Mouse (Mus musculus) c-Kit-positive CD71-negative TER-119-negative erythroid progenitor cells, embryonic 14.5 days (primary cell): ENCODE measurements around the gene Bcl2l14.

Experiments used
- DNase-seq: peaks from one replicate; pipeline ENCODE4 v3.0.0-alpha.2; 2013; ENCODE audit warnings: low read depth

Bcl2l14 gene

GRCm38 (mm10) chr6:134442219-134442618, 46.1 kb downstream of the Bcl2l14 start:
- DNase-seq = no peak

GRCm38 (mm10) chr6:134443198-134443904, 47.2 kb downstream of the Bcl2l14 start:
- DNase-seq = no peak

- DNase-seq = no peak
Measured at GRCm38 (mm10) chr6:134443925-134444324, 47.8 kb downstream of the Bcl2l14 start.

- DNase-seq = no peak
Measured at GRCm38 (mm10) chr6:134448451-134448850, 52.3 kb downstream of the Bcl2l14 start.

- no peak for DNase-seq
Measured at GRCm38 (mm10) chr6:134449958-134450357, 53.8 kb downstream of the Bcl2l14 start.

GRCm38 (mm10) chr6:134450661-134451119, 54.6 kb downstream of the Bcl2l14 start:
- no peak for DNase-seq

- DNase-seq = no peak
Measured at GRCm38 (mm10) chr6:134454093-134454492, 58.0 kb downstream of the Bcl2l14 start.

- no peak for DNase-seq
Measured at GRCm38 (mm10) chr6:134458376-134458775, 62.3 kb downstream of the Bcl2l14 start.

- no peak for DNase-seq
Measured at GRCm38 (mm10) chr6:134461175-134461574, 65.1 kb downstream of the Bcl2l14 start.

- DNase-seq = no peak
Measured at GRCm38 (mm10) chr6:134466671-134467229, 70.6 kb downstream of the Bcl2l14 start.

- DNase-seq = no peak
Measured at GRCm38 (mm10) chr6:134469297-134469696, 73.2 kb downstream of the Bcl2l14 start.

- no peak for DNase-seq
Measured at GRCm38 (mm10) chr6:134470857-134471256, 74.7 kb downstream of the Bcl2l14 start.

- DNase-seq = no peak
Measured at GRCm38 (mm10) chr6:134473143-134473561, 77.0 kb downstream of the Bcl2l14 start.

- no peak for DNase-seq
Measured at GRCm38 (mm10) chr6:134479481-134479880, 83.4 kb downstream of the Bcl2l14 start.

- no peak for DNase-seq
Measured at GRCm38 (mm10) chr6:134486318-134486717, 90.2 kb downstream of the Bcl2l14 start.
